Mouse (Mus musculus): ENCODE measurements around the gene Sept12. TPM values are rescaled to one million over a fixed set of nuclear protein-coding genes. Genes with fewer than 3 reads are reported as not detected.

The Sept12 gene
- total RNA-seq (2021), result not detected
- long read RNA-seq, experiment 1, result 0 reads
- long read RNA-seq, experiment 2, result 0 reads

GRCm38 (mm10) chr16:4997553-4997952 is at the start of gene Sept12:
TSS of gene Sept12 (minus strand) at chr16:4997852.
- DNase-seq (ENCODE audit: low spot score in 2 of 2), result no peak

GRCm38 (mm10) chr16:5045322-5045721 is 47.7 kb upstream of the Sept12 start:
- no peak for DNase-seq (ENCODE audit: low spot score in 2 of 2)

DNA sequence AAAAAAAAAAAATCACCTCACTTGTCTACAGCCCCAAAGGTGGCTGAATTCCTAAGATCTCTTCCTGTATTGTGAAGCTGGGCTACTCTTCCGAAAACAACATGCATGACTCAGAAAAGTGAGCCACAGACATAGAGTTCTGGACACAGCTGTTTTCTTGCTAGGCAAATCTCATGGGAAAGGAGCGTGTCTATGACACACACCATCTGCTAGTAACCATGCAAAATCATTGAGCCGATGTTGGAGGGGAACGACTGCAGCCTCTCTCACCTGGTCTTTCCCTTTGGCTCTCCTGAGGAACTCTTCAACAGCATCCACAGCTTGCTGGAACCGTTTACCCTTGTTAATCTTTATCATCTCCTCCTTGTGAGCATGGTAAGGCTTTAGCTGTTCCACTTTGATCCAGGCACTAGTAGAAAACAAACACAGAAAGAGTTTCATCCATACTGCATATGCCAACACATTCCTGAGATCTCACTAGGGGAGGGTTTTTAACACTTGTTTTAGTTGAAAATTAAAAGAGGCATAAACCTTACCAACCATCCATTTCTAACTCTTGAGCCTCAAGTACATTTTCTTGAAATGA is 39.1 kb upstream of the Sept12 start:
- no peak for DNase-seq (ENCODE audit: low spot score in 2 of 2)

DNA sequence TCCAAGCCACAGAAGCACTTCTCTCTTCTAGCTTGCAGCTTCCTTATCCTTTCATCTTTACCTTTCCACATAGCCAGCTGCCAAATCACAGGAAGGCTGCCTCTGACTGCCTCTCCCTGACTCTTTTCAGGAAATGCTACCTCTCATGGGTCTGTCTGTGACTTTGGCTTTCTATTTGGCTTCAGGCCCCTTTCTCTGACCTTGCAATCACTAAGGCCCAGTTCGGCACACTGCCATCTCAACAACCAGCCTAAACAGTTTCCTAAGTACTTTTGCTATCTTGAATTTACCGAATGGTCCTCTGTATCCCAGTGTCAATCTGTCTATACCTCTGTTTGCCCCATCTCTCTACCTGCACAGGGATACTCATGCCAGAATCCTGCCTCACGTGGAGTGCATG is 37.9 kb upstream of the Sept12 start:
- DNase-seq (ENCODE audit: low spot score in 2 of 2), result no peak

DNA sequence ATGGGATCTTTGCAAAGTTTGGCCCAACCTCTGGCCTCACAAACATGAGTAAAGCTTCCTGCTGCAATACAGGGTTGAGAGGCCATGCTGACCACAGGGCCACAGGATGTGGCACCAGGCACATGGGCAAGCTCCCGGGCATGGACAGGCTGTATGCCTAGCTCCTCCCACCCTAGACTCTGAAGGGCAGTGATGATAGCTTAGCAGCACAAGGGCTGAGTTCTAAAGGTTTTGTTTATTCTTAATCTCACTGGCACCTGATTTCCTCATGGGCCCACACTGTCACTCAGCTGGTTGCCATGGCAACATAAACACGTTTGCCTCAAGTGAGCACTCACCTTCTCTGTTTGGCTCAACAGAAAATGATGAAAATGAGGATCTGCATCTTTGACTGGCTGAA is 32.2 kb upstream of the Sept12 start:
- DNase-seq (ENCODE audit: low spot score in 2 of 2), result no peak

DNA sequence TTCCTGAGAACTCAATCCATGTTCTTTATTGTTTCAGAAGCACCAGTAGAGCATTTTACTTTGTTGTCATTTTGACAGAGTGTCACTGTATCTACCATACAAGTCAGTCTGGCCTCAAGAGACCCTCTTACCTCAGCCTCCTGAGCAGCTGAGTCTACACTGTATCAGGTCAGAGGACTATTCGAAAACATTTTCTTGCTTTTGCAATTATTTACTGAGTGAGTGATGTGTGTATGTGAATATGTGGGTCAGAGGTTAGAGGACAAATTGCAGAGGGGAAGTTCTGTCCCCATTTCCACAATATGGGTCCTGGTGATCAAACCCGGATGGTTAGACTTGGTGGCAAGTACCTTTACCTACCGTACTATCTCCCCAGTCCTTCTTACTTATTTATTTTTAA is 26.4 kb upstream of the Sept12 start:
- DNase-seq (ENCODE audit: low spot score in 2 of 2), result no peak

GRCm38 (mm10) chr16:5014578-5014977 is 16.9 kb upstream of the Sept12 start:
- DNase-seq (ENCODE audit: low spot score in 2 of 2), result no peak

- peak; percentile 89 to 96 for DNase-seq (ENCODE audit: low spot score in 2 of 2)
Observed at GRCm38 (mm10) chr16:5013054-5013838, 15.6 kb upstream of the Sept12 start, which contains the start of gene Rogdi. TSS of gene Rogdi (minus strand) at chr16:5013553.

GRCm38 (mm10) chr16:5012036-5013005 is 14.7 kb upstream of the Sept12 start:
- DNase-seq (ENCODE audit: low spot score in 2 of 2), result no peak

GRCm38 (mm10) chr16:5011285-5011684 is 13.6 kb upstream of the Sept12 start:
- DNase-seq (ENCODE audit: low spot score in 2 of 2), result no peak

- DNase-seq (ENCODE audit: low spot score in 2 of 2), result no peak
Observed at GRCm38 (mm10) chr16:5010371-5010935, 12.8 kb upstream of the Sept12 start.

GRCm38 (mm10) chr16:5008076-5008475 is 10.4 kb upstream of the Sept12 start:
- no peak for DNase-seq (ENCODE audit: low spot score in 2 of 2)

DNA sequence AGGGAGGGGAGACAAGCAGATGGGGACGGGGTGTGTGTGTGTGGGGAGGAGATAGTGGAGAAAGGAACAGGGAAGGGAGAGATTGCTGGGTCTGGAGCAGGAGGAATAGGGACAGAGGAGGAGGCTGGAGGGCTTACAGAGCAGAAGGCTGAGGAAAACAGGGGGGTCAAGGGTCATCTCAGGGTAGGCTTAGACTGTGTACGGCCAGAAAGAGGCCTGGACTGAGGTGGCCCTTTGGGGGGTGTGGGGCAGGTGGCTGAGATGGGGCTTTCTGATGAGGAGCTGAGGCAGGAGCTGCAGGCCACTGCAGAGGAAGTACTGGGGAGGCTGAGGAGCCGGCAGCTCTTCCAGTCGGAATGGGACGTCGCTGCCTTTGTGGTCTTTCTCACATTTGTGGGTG is 9.8 kb upstream of the Sept12 start:
- DNase-seq (ENCODE audit: low spot score in 2 of 2), result no peak

- no peak for DNase-seq (ENCODE audit: low spot score in 2 of 2)
Observed at GRCm38 (mm10) chr16:5007067-5007466, 9.4 kb upstream of the Sept12 start, which contains the start of gene Smim22. TSS of gene Smim22 (plus strand) at chr16:5007288.

DNA sequence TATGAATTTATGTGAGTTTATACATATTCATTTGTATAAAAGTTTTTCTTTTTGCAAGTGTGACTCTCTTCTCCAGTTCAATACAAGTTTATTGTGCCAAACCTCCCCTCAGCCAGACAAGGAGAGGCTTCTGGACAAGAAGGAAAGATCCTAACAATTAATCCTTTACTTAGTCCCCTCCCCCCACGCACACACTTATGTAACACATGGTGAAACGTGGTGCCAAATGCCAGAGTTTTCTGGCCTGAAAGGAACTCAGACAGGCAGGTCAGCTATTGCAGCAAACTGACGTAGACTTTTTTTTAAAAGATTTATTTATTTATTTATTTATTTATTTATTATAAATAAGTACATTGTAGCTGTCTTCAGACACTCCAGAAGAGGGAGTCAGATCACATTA is 3.0 kb upstream of the Sept12 start:
- no peak for DNase-seq (ENCODE audit: low spot score in 2 of 2)

- DNase-seq (ENCODE audit: low spot score in 2 of 2), result no peak
Observed at GRCm38 (mm10) chr16:4998984-4999383, 1.3 kb upstream of the Sept12 start.

DNA sequence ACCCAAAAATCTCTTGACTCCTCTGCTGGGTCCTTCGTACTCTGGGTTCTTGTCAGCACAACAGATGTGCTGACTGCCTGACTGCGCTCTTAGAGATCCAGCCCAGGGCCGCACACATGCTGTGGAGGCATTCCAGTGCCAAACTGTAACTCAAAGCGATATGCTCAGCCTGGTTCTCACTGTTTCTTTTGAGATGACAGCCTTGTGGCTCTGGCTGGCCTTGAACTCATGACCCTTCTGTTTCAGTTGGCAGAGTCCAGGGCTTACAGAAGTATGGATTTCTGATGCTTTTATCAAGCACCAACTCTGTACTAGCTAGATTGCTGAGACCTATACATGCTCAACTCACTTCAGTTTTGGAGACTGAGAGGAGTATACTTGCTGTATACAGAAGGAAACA is 4.4 kb downstream of the Sept12 start:
- no peak for DNase-seq (ENCODE audit: low spot score in 2 of 2)

DNA sequence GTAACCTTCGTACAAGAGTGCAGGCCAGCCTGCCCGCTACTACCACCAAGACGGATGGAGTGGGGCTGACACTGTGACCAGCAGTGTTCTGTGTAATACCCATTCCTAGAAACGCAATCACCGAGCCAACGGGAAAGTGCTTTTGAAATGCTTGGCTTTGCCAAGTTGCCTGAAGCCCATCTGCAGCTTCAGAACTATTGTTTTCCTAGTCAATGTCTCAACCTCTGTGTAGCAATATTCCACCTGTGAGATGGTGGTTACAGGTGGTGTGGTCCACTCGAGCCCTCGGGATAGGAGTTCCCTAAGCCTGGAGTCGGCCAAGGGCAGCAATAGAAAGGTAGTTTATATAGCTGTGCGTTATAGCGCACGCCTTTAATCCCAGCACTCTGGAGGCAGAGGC is 12.9 kb downstream of the Sept12 start:
- no peak for DNase-seq (ENCODE audit: low spot score in 2 of 2)

DNA sequence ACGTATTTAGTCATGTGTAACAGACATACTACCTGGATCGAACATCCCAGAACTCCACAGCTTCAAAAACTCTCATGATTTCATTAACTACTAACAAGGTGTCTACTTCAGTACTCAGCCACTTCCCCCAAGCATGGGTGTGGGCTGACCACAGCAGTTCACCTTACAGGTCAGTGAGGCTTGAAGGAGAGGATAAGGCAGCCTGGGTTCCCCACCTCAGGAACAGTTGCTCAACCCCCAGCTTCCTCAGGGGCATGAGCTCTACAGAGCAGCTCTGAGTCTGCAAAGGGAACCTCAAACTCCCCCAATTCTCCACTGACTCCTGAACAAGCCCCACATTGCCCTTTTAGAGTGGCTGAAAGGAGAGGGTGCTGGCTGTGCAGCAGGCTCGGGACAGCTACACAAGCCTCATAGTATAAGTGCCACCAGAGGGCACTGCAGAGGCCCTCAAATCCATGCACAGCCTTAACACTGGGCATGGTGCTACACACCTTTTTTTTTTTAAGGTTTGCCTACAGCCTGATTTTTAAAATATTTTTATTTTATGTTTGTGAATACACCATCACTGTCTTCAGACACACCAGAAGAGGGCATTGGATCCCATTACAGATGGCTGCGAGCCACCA is 17.8 kb downstream of the Sept12 start:
- no peak for DNase-seq (ENCODE audit: low spot score in 2 of 2)

GRCm38 (mm10) chr16:4978275-4979051 is 19.2 kb downstream of the Sept12 start:
- no peak for DNase-seq (ENCODE audit: low spot score in 2 of 2)

Data from gastrocnemius, postnatal 4 days (tissue).